Mouse (Mus musculus): ENCODE measurements around the gene Itm2c. TPM values are rescaled to one million over a fixed set of nuclear protein-coding genes. Genes with fewer than 3 reads are reported as not detected.

Gene Itm2c
- polyA plus RNA-seq, 1 experiment from 2014 or later, result 137 TPM

GRCm38 (mm10) chr1:85955150-85955549, 61.1 kb downstream of the Itm2c start:
- no peaks in the 10 kb centered on the region for H3K9me3 ChIP-seq (ENCODE audit: control insufficient read depth, low read depth, low read length)
- H3K27me3 ChIP-seq (ENCODE audit: control insufficient read depth, insufficient read depth, low read length), result no peaks in the 10 kb centered on the region
- no peak overlapping the region for H3K4me2 ChIP-seq (replicated peaks; ENCODE audit: low read depth, low read length)
- H3K27ac ChIP-seq (ENCODE audit: low read length), result no peak overlapping the region
- WGBS, result 78% methylated on average over 3 of the region's 3 CpGs
- ATAC-seq (ENCODE audit: insufficient number of reproducible peaks, insufficient read depth, low FRiP score, low read depth), result no peak
- H3K9ac ChIP-seq (replicated peaks; ENCODE audit: low read depth, low read length), result no peak overlapping the region
- no peaks in the 10 kb centered on the region for H3K36me3 ChIP-seq (ENCODE audit: control insufficient read depth, insufficient read depth, low read length)
- no peak overlapping the region for H3K4me3 ChIP-seq (ENCODE audit: low read depth, low read length)
- no peaks in the 10 kb centered on the region; the same call in 1 of the 2 replicates for H3K4me1 ChIP-seq (ENCODE audit: control insufficient read depth, insufficient read depth, low read length)

GRCm38 (mm10) chr1:85957290-85957689, 63.2 kb downstream of the Itm2c start:
- no peak overlapping the region for H3K9ac ChIP-seq (replicated peaks; ENCODE audit: low read depth, low read length)
- no peak for ATAC-seq (ENCODE audit: insufficient number of reproducible peaks, insufficient read depth, low FRiP score, low read depth)
- no peak overlapping the region for H3K27ac ChIP-seq (ENCODE audit: low read length)
- H3K27me3 ChIP-seq (ENCODE audit: control insufficient read depth, insufficient read depth, low read length), result no peaks in the 10 kb centered on the region
- H3K9me3 ChIP-seq (ENCODE audit: control insufficient read depth, low read depth, low read length), result no peaks in the 10 kb centered on the region
- H3K4me2 ChIP-seq (replicated peaks; ENCODE audit: low read depth, low read length), result no peak overlapping the region
- H3K4me3 ChIP-seq (ENCODE audit: low read depth, low read length), result no peak overlapping the region
- WGBS, result 71% methylated on average over 5 of the region's 5 CpGs
- H3K4me1 ChIP-seq (ENCODE audit: control insufficient read depth, insufficient read depth, low read length), result no peaks in the 10 kb centered on the region; the same call in 1 of the 2 replicates
- H3K36me3 ChIP-seq (ENCODE audit: control insufficient read depth, insufficient read depth, low read length), result no peaks in the 10 kb centered on the region

- no peak overlapping the region for H3K4me2 ChIP-seq (replicated peaks; ENCODE audit: low read depth, low read length)
Observed at GRCm38 (mm10) chr1:85957942-85958619, 64.0 kb downstream of the Itm2c start.

More at GRCm38 (mm10) chr1:85957942-85958619, 64.0 kb downstream of the Itm2c start:
- Histone ChIP-seq H3K27ac (ENCODE audit: low read length) (no peak overlapping the region), H3K9me3 (ENCODE audit: control insufficient read depth, low read depth, low read length) (no peaks in the 10 kb centered on the region), H3K4me3 (ENCODE audit: low read depth, low read length) (no peak overlapping the region), H3K27me3 (ENCODE audit: control insufficient read depth, insufficient read depth, low read length) (no peaks in the 10 kb centered on the region), H3K4me1 (ENCODE audit: control insufficient read depth, insufficient read depth, low read length) (no peaks in the 10 kb centered on the region; the same call in 1 of the 2 replicates), H3K36me3 (ENCODE audit: control insufficient read depth, insufficient read depth, low read length) (no peaks in the 10 kb centered on the region), H3K9ac (replicated peaks; ENCODE audit: low read depth, low read length) (no peak overlapping the region)
- 52% methylated on average over 9 of the region's 9 CpGs for WGBS
- no peak for ATAC-seq (ENCODE audit: insufficient number of reproducible peaks, insufficient read depth, low FRiP score, low read depth)

Other genes with a start within 250 kb of the Itm2c start
- 1.6 and 2.1 TPM in 2 replicates for gene Sp100, start 244.3 kb upstream of the Itm2c start, polyA plus RNA-seq (2014; fragmentation: Nextera tagmentation; extraction: Ambion mirVana)
- 0.91 and 0.97 TPM in 2 replicates for gene A630001G21Rik, start 115.6 kb upstream of the Itm2c start, polyA plus RNA-seq (2014; fragmentation: Nextera tagmentation; extraction: Ambion mirVana)
- gene Cab39, start 100.8 kb upstream of the Itm2c start, polyA plus RNA-seq (2014; fragmentation: Nextera tagmentation; extraction: Ambion mirVana), result 52.1 and 56.1 TPM in 2 replicates
- gene 4933407L21Rik, start 34.2 kb downstream of the Itm2c start, polyA plus RNA-seq (2014; fragmentation: Nextera tagmentation; extraction: Ambion mirVana), result 0.13 and 0.49 TPM in 2 replicates
- gene Gpr55, start 66.7 kb downstream of the Itm2c start, polyA plus RNA-seq (2014; fragmentation: Nextera tagmentation; extraction: Ambion mirVana), result not detected in 2 replicates
- not detected in 2 replicates for gene Spata3, start 122.5 kb downstream of the Itm2c start, polyA plus RNA-seq (2014; fragmentation: Nextera tagmentation; extraction: Ambion mirVana)
- gene 2810459M11Rik, start 151.6 kb downstream of the Itm2c start, polyA plus RNA-seq (2014; fragmentation: Nextera tagmentation; extraction: Ambion mirVana), result 2.9 and 3.1 TPM in 2 replicates
- gene Psmd1, start 170.1 kb downstream of the Itm2c start, polyA plus RNA-seq (2014; fragmentation: Nextera tagmentation; extraction: Ambion mirVana), result 154 and 160 TPM in 2 replicates
- gene Htr2b, start 217.7 kb downstream of the Itm2c start, polyA plus RNA-seq (2014; fragmentation: Nextera tagmentation; extraction: Ambion mirVana), result 0.70 and 1.00 TPM in 2 replicates
- not detected in 2 replicates for gene Gm21972, start 239.4 kb downstream of the Itm2c start, polyA plus RNA-seq (2014; fragmentation: Nextera tagmentation; extraction: Ambion mirVana)